Mouse (Mus musculus) liver, postnatal 0 days (tissue): ENCODE measurements around the gene Wdr46. TPM values are rescaled to one million over a fixed set of nuclear protein-coding genes. Genes with fewer than 3 reads are reported as not detected.
A peak's percentile ranks its signal among the peaks of the same experiment; 100 is the strongest.

Source experiments
- ATAC-seq: fragments of 200-750 bp; cut with Nextera tagmentation; 2 replicates; pipeline ENCODE4 v1.8.0; 2017; ENCODE audit warnings: mild to moderate bottlenecking, moderate library complexity
- DNase-seq: peaks from one replicate; pipeline ENCODE4 v3.0.0-alpha.2; 2016
- H3K27ac ChIP-seq: fragments of 300-500 bp; sonication (generic); 2 replicates; pipeline ENCODE4 v1.5.1; 2014; ENCODE audit warnings: antibody characterized with exemption, moderate library complexity, mild to moderate bottlenecking, low read depth
- H3K27me3 ChIP-seq: fragments of 300-500 bp; sonication (generic); 2 replicates; pipeline ENCODE4 v1.6.1; 2014; ENCODE audit warnings: low read length, control low read depth, mixed read lengths; ENCODE audit not compliant: insufficient read depth
- H3K36me3 ChIP-seq: fragments of 300-500 bp; sonication (generic); replicated peaks from 2 replicates; pipeline ENCODE4 v1.6.1; 2014; ENCODE audit warnings: mild to moderate bottlenecking, control low read depth, low read length, moderate library complexity, mixed read lengths; ENCODE audit not compliant: insufficient read depth
- H3K4me1 ChIP-seq: fragments of 300-500 bp; sonication (generic); 2 replicates; pipeline ENCODE4 v1.6.1; 2014; ENCODE audit warnings: antibody characterized with exemption, mild to moderate bottlenecking, control low read depth; ENCODE audit not compliant: insufficient read depth
- H3K4me2 ChIP-seq: fragments of 300-500 bp; sonication (generic); 2 replicates; pipeline ENCODE4 v1.6.1; 2014; ENCODE audit warnings: low read depth, mild to moderate bottlenecking, low read length, moderate library complexity, mixed read lengths
- H3K4me3 ChIP-seq: fragments of 300-500 bp; sonication (generic); 2 replicates; pipeline ENCODE4 v1.5.1; 2014; ENCODE audit warnings: low read depth, low read length
- H3K9ac ChIP-seq: fragments of 300-500 bp; sonication (generic); replicated peaks from 2 replicates; pipeline ENCODE4 v1.6.1; 2014; ENCODE audit warnings: mild to moderate bottlenecking, moderate library complexity
- H3K9me3 ChIP-seq: fragments of 300-500 bp; sonication (generic); 2 replicates; pipeline ENCODE4 v1.6.1; 2016; ENCODE audit warnings: mild to moderate bottlenecking, control low read depth, low read length, mixed read lengths
- CTCF ChIP-seq: sonication (generic); IDR thresholded peaks from 2 replicates; pipeline ENCODE4 v1.5.1; 2016; ENCODE audit warnings: antibody characterized with exemption, low read depth
- EP300 ChIP-seq: IDR thresholded peaks from 2 replicates; pipeline ENCODE4 v1.6.1; 2016; ENCODE audit warnings: antibody characterized with exemption, low read depth, mild to moderate bottlenecking
- WGBS: fragments of 180-500 bp; shearing (Covaris S2); extraction: QIAGEN DNeasy Blood & Tissue Kit; methylation state at CpG from one replicate; pipeline ENCODE4 v1.1.7; 2014; ENCODE audit not compliant: insufficient replicate concordance; 5-methylcytosine and 5-hydroxymethylcytosine counted together
- polyA plus RNA-seq: library from polyadenylated mRNA; unstranded; fragments of >200 nt; fragmentation: Nextera tagmentation; extraction: Ambion mirVana; gene quantifications from 2 replicates; pipeline ENCODE4 v1.2.1, GENCODE M21; 2015

Wdr46 gene
- polyA plus RNA-seq, 1 experiment from 2014 or later = 12.7 TPM

- WGBS = under 1% methylated on average over 36 of the region's 36 CpGs
- peaks cover 22% of the 10 kb centered on the region for H3K4me1 ChIP-seq
- H3K36me3 ChIP-seq = peaks cover 31% of the 10 kb centered on the region
- H3K27ac ChIP-seq = peak overlapping the region; percentile 94
- no peaks in the 10 kb centered on the region for H3K9me3 ChIP-seq
- peak overlapping the region; percentile 83 for H3K4me2 ChIP-seq
- TF ChIP-seq CTCF (peak; percentile 97), EP300 (no peak)
- no peaks in the 10 kb centered on the region for H3K27me3 ChIP-seq
- peak overlapping the region; percentile 84 for H3K4me3 ChIP-seq
- peak overlapping the region; percentile 80 for H3K9ac ChIP-seq
- ATAC-seq (peak; percentile 20; the same call in 1 of the 2 replicates), DNase-seq (peak; percentile 91)
These were observed 20.0 kb upstream of the Wdr46 start for GRCm38 (mm10) chr17:33920282-33921097.

DNA sequence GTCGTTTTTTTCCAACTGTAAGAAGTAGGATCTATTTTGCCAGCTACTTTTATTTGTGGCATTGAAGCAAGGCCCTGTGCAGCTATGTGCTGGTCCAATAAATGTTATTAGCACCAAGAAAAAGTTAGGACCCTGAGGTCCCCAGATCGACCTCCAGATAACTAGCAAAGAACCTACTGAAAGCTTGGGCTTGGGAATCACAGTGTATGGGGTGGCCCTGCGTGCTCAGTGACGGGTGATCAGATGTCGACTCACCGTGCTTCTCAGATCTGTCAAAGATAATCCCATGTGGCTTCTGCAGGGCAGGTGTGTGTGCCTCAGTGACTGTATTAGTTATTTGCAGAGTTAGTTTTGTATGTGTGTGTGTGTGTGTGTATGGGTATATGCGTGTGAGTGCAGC, 19.1 kb upstream of the Wdr46 start:
- no peak overlapping the region for H3K9ac ChIP-seq
- H3K4me1 ChIP-seq = peaks cover 20% of the 10 kb centered on the region
- peak overlapping the region; percentile 83 for H3K4me2 ChIP-seq
- WGBS = 79% methylated on average over 7 of the region's 7 CpGs
- no peak overlapping the region for H3K27ac ChIP-seq
- no peak overlapping the region for H3K4me3 ChIP-seq
- peaks cover 39% of the 10 kb centered on the region for H3K36me3 ChIP-seq
- no peaks in the 10 kb centered on the region for H3K9me3 ChIP-seq
- TF ChIP-seq EP300 (no peak), CTCF (no peak)
- ATAC-seq (no peak), DNase-seq (no peak)
- H3K27me3 ChIP-seq = no peaks in the 10 kb centered on the region

DNA sequence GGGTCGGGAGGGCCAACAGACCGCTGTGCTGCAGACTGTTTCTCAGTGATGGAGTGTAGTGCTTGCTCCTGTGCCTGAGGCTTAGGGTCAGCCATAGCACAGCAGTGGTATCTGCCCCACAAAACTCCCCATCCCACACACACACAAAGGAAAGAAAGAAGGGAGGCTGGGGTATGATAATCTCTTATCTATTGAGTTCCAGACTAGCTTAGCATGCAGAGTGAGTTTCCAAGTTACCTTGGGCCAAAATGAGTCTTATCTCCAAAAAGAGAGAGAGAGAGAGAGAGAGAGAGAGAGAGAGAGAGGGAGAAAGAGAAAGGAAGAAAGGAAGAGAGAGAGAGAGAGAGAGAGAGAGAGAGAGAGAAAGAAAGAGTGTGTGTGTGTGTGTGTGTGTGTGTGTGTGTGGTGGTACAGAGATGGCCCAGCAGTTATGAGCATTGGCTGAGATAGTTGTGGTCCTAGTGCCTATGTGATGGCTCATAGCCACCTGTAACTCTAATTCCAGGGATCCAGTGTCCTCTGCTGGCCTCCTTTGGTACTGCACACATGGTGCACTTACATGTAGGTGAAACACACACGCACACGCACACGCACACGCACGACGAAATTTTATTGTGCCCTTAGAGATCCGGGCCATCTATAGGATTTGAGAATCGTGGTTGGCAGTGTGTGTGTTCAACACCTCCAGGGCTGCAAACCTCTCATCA, 15.7 kb upstream of the Wdr46 start:
- H3K9me3 ChIP-seq = no peaks in the 10 kb centered on the region
- 76% methylated on average over 10 of the region's 10 CpGs for WGBS
- ATAC-seq (no peak), DNase-seq (peak; percentile 67)
- peaks cover 42% of the 10 kb centered on the region for H3K36me3 ChIP-seq
- no peaks in the 10 kb centered on the region for H3K27me3 ChIP-seq
- H3K27ac ChIP-seq = no peak overlapping the region
- TF ChIP-seq CTCF = peak; percentile 80
- TF ChIP-seq EP300 = no peak
- no peak overlapping the region for H3K4me2 ChIP-seq
- no peak overlapping the region for H3K4me3 ChIP-seq
- no peak overlapping the region for H3K9ac ChIP-seq
- peaks cover 3% of the 10 kb centered on the region; the same call in 1 of the 2 replicates for H3K4me1 ChIP-seq

GRCm38 (mm10) chr17:33925406-33926116, 14.9 kb upstream of the Wdr46 start:
- Histone ChIP-seq H3K4me2 (no peak overlapping the region), H3K4me1 (peaks cover 8% of the 10 kb centered on the region)
- 85% methylated on average over 21 of the region's 21 CpGs for WGBS

DNA sequence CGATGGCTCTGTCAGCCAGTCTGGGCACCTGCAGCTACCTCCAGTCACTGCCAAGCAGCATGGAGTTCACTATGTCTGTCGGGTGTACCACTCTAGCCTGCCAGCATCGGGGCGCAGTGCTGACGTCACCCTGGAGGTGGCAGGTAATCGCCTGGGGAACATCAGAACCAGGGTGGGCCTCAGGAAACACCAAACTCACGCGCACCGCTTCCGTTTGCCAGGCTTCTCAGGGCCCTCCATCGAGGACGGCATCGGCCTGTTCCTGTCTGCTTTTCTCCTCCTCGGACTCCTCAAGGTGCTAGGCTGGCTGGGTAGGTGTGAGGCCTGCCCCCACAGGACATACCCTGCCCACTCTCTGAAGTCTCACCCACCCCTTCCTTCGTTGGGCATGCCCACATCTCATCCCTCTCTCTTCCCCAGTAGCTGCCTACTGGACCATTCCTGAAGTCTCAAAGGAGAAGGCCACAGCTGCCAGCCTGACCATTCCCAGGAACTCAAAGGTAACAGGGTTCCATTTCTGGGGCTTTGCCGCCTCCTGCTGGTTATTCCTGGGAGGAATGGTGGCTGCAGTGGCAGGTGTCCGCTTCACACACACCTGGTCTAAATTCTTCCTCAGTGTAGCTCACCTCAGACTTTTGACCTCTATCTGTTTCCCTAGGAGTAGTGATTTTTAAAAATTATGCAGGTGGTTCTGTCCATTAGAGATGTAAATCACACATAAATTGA, 14.1 kb upstream of the Wdr46 start:
- Histone ChIP-seq H3K9ac (no peak overlapping the region), H3K27ac (no peak overlapping the region), H3K9me3 (no peaks in the 10 kb centered on the region), H3K36me3 (peaks cover 41% of the 10 kb centered on the region), H3K27me3 (no peaks in the 10 kb centered on the region), H3K4me2 (no peak overlapping the region), H3K4me1 (peaks cover 8% of the 10 kb centered on the region), H3K4me3 (no peak overlapping the region)
- DNase-seq (peak; percentile 53), ATAC-seq (no peak)
- WGBS = 82% methylated on average over 17 of the region's 17 CpGs
- peak; percentile 64 for TF ChIP-seq CTCF
- no peak for TF ChIP-seq EP300

More at GRCm38 (mm10) chr17:33925406-33926116, 14.9 kb upstream of the Wdr46 start:
- peaks cover 42% of the 10 kb centered on the region for H3K36me3 ChIP-seq
- no peak overlapping the region for H3K4me3 ChIP-seq
- ATAC-seq = no peak
- no peaks in the 10 kb centered on the region for H3K9me3 ChIP-seq
- DNase-seq = no peak
- no peak for TF ChIP-seq EP300
- peak; percentile 44 for TF ChIP-seq CTCF
- H3K9ac ChIP-seq = no peak overlapping the region
- no peaks in the 10 kb centered on the region for H3K27me3 ChIP-seq
- H3K27ac ChIP-seq = no peak overlapping the region
